Mouse (Mus musculus) MEL (cell line): ENCODE measurements around the gene Rap1gds1. TPM values are rescaled to one million over a fixed set of nuclear protein-coding genes. Genes with fewer than 3 reads are reported as not detected.

Source experiments
- DNase-seq: peaks from one replicate; pipeline ENCODE4 v3.0.0; 2011; ENCODE audit warnings: low read depth, low spot score
- H3K27ac ChIP-seq: 2 replicates; pipeline ENCODE4 v1.5.1; 2012; ENCODE audit warnings: low read depth, mild to moderate bottlenecking, control low read depth, low read length, moderate library complexity; ENCODE audit not compliant: control insufficient read depth
- H3K27me3 ChIP-seq, 2 experiments: fragments of 150-350 bp in 1 of 2; sonication (generic) in 1 of 2; 2 replicates each; pipeline ENCODE4 v1.6.1; 2012; ENCODE audit warnings: low read length in 2 of 2, mild to moderate bottlenecking in 2 of 2, improper control_type of control experiment in 1 of 2, moderate library complexity in 1 of 2; ENCODE audit not compliant: insufficient read depth in 2 of 2, control insufficient read depth in 1 of 2
- H3K36me3 ChIP-seq, 2 experiments: 2 replicates each; pipeline ENCODE4 v1.6.1; 2012 to 2014; ENCODE audit warnings: low read length in 2 of 2, improper control_type of control experiment in 1 of 2, inconsistent platforms in 1 of 2, mild to moderate bottlenecking in 1 of 2; ENCODE audit not compliant: insufficient read depth in 2 of 2, control insufficient read depth in 1 of 2
- H3K4me1 ChIP-seq, 2 experiments: fragments of 150-350 bp in 1 of 2; sonication (generic) in 1 of 2; 2 replicates each; pipeline ENCODE4 v1.6.1; 2012; ENCODE audit warnings: low read length in 2 of 2, improper control_type of control experiment in 1 of 2, mild to moderate bottlenecking in 1 of 2; ENCODE audit not compliant: insufficient read depth in 2 of 2, control insufficient read depth in 1 of 2
- H3K4me3 ChIP-seq, 2 experiments: fragments of 150-350 bp in 1 of 2; sonication (generic) in 1 of 2; 2 replicates each; pipeline ENCODE4 v1.5.1; 2012; ENCODE audit warnings: low read depth in 2 of 2, low read length in 2 of 2, mild to moderate bottlenecking in 2 of 2, moderate library complexity in 2 of 2, control low read depth in 1 of 2, improper control_type of control experiment in 1 of 2; ENCODE audit not compliant: control insufficient read depth in 1 of 2, insufficient read depth in 1 of 2
- H3K79me2 ChIP-seq: 2 replicates; pipeline ENCODE4 v1.6.1; 2012; ENCODE audit warnings: mild to moderate bottlenecking, low read length, moderate library complexity; ENCODE audit not compliant: control insufficient read depth, poor library complexity, insufficient read depth
- H3K9ac ChIP-seq: 2 replicates; pipeline ENCODE4 v1.6.1; 2012; ENCODE audit warnings: low read depth, mild to moderate bottlenecking, control low read depth, low read length, moderate library complexity; ENCODE audit not compliant: control insufficient read depth, poor library complexity, severe bottlenecking
- H3K9me3 ChIP-seq: fragments of 150-350 bp; sonication (generic); replicated peaks from 2 replicates; pipeline ENCODE4 v1.6.1; 2012; ENCODE audit warnings: mild to moderate bottlenecking, low read length, improper control_type of control experiment, moderate library complexity; ENCODE audit not compliant: insufficient read depth
- CHD2 ChIP-seq: IDR thresholded peaks from 2 replicates; pipeline ENCODE4 v1.6.1; 2011; ENCODE audit warnings: low read length, improper control_type of control experiment
- CTCF ChIP-seq, 3 experiments: IDR thresholded peaks in 2 of 3; conservative IDR thresholded peaks in 1 of 3; 2 replicates each; pipeline ENCODE4 v1.5.1; 2011 to 2012; ENCODE audit warnings: low read length in 3 of 3, low read depth in 2 of 3, mild to moderate bottlenecking in 2 of 3, improper control_type of control experiment in 1 of 3, inconsistent platforms in 1 of 3, mixed read lengths in 1 of 3, moderate library complexity in 1 of 3; ENCODE audit not compliant: control insufficient read depth in 1 of 3, insufficient read depth in 1 of 3, poor library complexity in 1 of 3, severe bottlenecking in 1 of 3
- ELF1 ChIP-seq: IDR thresholded peaks from 2 replicates; pipeline ENCODE4 v1.6.1; 2014; ENCODE audit warnings: low read depth, mild to moderate bottlenecking, inconsistent platforms, low read length, improper control_type of control experiment, moderate library complexity
- EP300 ChIP-seq, 2 experiments: IDR thresholded peaks; 2 replicates each; pipeline ENCODE4 v1.6.1; 2011; ENCODE audit warnings: improper control_type of control experiment in 2 of 2, low read length in 2 of 2, low read depth in 1 of 2, mild to moderate bottlenecking in 1 of 2
- GABPA ChIP-seq: IDR thresholded peaks from 2 replicates; pipeline ENCODE4 v1.6.1; 2012; ENCODE audit warnings: low read depth, mild to moderate bottlenecking, inconsistent platforms, low read length, improper control_type of control experiment, moderate library complexity
- HCFC1 ChIP-seq: IDR thresholded peaks from 2 replicates; pipeline ENCODE4 v1.6.1; 2012; ENCODE audit warnings: low read depth, mild to moderate bottlenecking, inconsistent platforms, low read length, improper control_type of control experiment, moderate library complexity
- MAZ ChIP-seq: IDR thresholded peaks from 2 replicates; pipeline ENCODE4 v1.6.1; 2012; ENCODE audit warnings: low read depth, mild to moderate bottlenecking, inconsistent platforms, low read length, improper control_type of control experiment
- MEF2A ChIP-seq: IDR thresholded peaks from 2 replicates; pipeline ENCODE4 v1.6.1; 2014; ENCODE audit warnings: low read depth, mild to moderate bottlenecking, inconsistent platforms, low read length, improper control_type of control experiment; ENCODE audit not compliant: poor library complexity, insufficient replicate concordance, severe bottlenecking; ENCODE audit errors: extremely low read depth
- MYB ChIP-seq: IDR thresholded peaks from 2 replicates; pipeline ENCODE4 v1.6.1; 2011; ENCODE audit warnings: mild to moderate bottlenecking, low read depth, low read length, improper control_type of control experiment
- MYC ChIP-seq: IDR thresholded peaks from 2 replicates; pipeline ENCODE4 v1.6.1; 2011; ENCODE audit warnings: low read depth, mild to moderate bottlenecking, low read length, improper control_type of control experiment, moderate library complexity
- POLR2A ChIP-seq, 2 experiments: IDR thresholded peaks; 2 replicates each; pipeline ENCODE4 v1.6.1; 2011 to 2012; ENCODE audit warnings: low read length in 2 of 2, mild to moderate bottlenecking in 2 of 2, control low read depth in 1 of 2, improper control_type of control experiment in 1 of 2, low read depth in 1 of 2, moderate library complexity in 1 of 2; ENCODE audit not compliant: control insufficient read depth in 1 of 2, insufficient read depth in 1 of 2, poor library complexity in 1 of 2
- POLR2AphosphoS2 ChIP-seq: IDR thresholded peaks from 2 replicates; pipeline ENCODE4 v1.6.1; 2011; ENCODE audit warnings: low read length, improper control_type of control experiment
- SMC3 ChIP-seq: IDR thresholded peaks from 2 replicates; pipeline ENCODE4 v1.6.1; 2011; ENCODE audit warnings: low read depth, low read length, improper control_type of control experiment
- TAL1 ChIP-seq: IDR thresholded peaks from 2 replicates; pipeline ENCODE4 v1.6.1; 2012; ENCODE audit warnings: mild to moderate bottlenecking, inconsistent platforms, low read length, moderate library complexity, mixed read lengths
- TCF12 ChIP-seq: IDR thresholded peaks from 2 replicates; pipeline ENCODE4 v1.6.1; 2014; ENCODE audit warnings: low read depth, mild to moderate bottlenecking, inconsistent platforms, low read length, improper control_type of control experiment, moderate library complexity
- UBTF ChIP-seq: IDR thresholded peaks from 2 replicates; pipeline ENCODE4 v1.6.1; 2012; ENCODE audit warnings: low read depth, mild to moderate bottlenecking, inconsistent platforms, low read length, improper control_type of control experiment, moderate library complexity, borderline replicate concordance; ENCODE audit not compliant: insufficient read depth
- USF1 ChIP-seq: IDR thresholded peaks from 2 replicates; pipeline ENCODE4 v1.6.1; 2014; ENCODE audit warnings: low read depth, mild to moderate bottlenecking, inconsistent platforms, low read length, improper control_type of control experiment, moderate library complexity
- USF2 ChIP-seq, 2 experiments: IDR thresholded peaks; 2 replicates each; pipeline ENCODE4 v1.6.1; 2011 to 2012; ENCODE audit warnings: improper control_type of control experiment in 2 of 2, low read length in 2 of 2, borderline replicate concordance in 1 of 2, inconsistent platforms in 1 of 2, low read depth in 1 of 2, mild to moderate bottlenecking in 1 of 2; ENCODE audit not compliant: insufficient read depth in 1 of 2
- ZMIZ1 ChIP-seq: IDR thresholded peaks from 2 replicates; pipeline ENCODE4 v1.6.1; 2012; ENCODE audit warnings: low read depth, mild to moderate bottlenecking, inconsistent platforms, low read length, improper control_type of control experiment, moderate library complexity
- polyA plus RNA-seq, 2 experiments: library from polyadenylated mRNA; stranded (reverse) in 1 of 2; unstranded in 1 of 2; fragments of >175 nt in 1 of 2; fragments of >200 nt in 1 of 2; gene quantifications; 2 replicates each; pipeline versions ENCODE4 v1.2.1 to v1.2.4; 2012; ENCODE audit warnings: low replicate concordance in 2 of 2, low read depth in 1 of 2; ENCODE audit not compliant: insufficient read length in 2 of 2, insufficient read depth in 1 of 2, missing spikeins in 1 of 2
- total RNA-seq: library from RNA; depleted of rRNA; stranded (reverse); fragments of 300-350 nt; gene quantifications from 2 replicates; pipeline ENCODE4 v1.2.3, GENCODE M21; 2012

Rap1gds1 gene
- total and polyA plus RNA-seq, 3 experiments = 34.7 to 67.2 (median 53.3) TPM

DNA sequence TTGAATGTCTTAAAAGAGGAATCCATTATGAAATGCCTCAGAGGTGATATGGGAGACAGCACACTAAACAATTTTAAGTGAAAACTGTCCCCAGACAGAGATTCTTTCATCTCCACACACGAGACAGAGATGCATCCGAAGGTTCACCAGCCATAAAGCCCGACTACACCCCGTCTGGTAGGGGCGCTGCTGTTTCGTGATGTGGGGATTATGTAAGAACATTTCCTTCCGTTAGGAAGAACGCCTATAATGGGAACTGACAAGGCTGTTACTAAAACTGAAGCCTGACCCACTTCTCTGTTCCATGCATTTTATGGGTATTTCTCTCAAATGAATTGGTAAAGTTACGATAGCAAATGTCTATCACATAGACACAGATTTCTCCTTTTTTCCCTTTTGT is 62.6 kb downstream of the Rap1gds1 start:
- TF ChIP-seq MEF2A (no peak), SMC3 (no peak), POLR2A (IDR thresholded peaks at IDR 0.05; ENCODE audit: control insufficient read depth in 1 of 2, insufficient read depth in 1 of 2, low read depth in 1 of 2, low read length in 2 of 2, poor library complexity in 1 of 2) (no peak), CTCF (IDR thresholded peaks at IDR 0.05 in 2 of 3, conservative IDR thresholded peaks at IDR 0.05 in 1 of 3; ENCODE audit: control insufficient read depth in 1 of 3, insufficient read depth in 1 of 3, low read depth in 2 of 3, low read length in 3 of 3, poor library complexity in 1 of 3, severe bottlenecking in 1 of 3) (no peak), UBTF (no peak), USF2 (IDR thresholded peaks at IDR 0.05; ENCODE audit: borderline replicate concordance in 1 of 2, insufficient read depth in 1 of 2, low read depth in 1 of 2, low read length in 2 of 2) (no peak)
- Histone ChIP-seq H3K36me3 (peaks cover 0 to 9% of the 10 kb centered on the region in 2 experiments; a peak in 2 of 4 replicates), H3K9me3 (no peaks in the 10 kb centered on the region), H3K4me3 (no peak overlapping the region), H3K4me1 (no peaks in the 10 kb centered on the region), H3K79me2 (no peaks in the 10 kb centered on the region), H3K27me3 (no peaks in the 10 kb centered on the region), H3K9ac (no peak overlapping the region), H3K27ac (no peak overlapping the region)
- no peak for DNase-seq

- H3K4me3 ChIP-seq = no peak overlapping the region
Measured at GRCm38 (mm10) chr3:139005669-139006068, 69.3 kb downstream of the Rap1gds1 start.

DNA sequence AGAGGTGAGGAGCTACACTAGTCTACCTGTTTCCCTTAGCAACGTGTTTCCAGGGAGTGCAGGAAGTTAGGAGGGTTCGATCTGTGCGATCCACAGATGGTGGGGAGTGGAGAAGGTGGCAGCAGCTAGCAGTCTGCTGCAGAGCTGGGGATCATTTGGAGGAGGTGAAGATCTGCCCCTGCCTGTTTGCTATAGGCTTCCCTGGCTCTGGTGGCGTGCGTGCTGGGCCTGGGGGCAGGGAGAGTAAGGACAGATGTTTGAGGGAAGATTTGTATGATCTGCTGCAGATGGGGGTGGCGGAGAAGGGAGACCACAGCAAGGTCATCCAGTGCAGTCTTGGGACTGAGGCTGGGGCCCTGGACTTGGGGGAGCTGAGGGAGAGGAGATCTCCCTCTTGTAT is 72.2 kb downstream of the Rap1gds1 start:
- Histone ChIP-seq H3K4me1 (no peaks in the 10 kb centered on the region), H3K36me3 (peaks cover 2 to 6% of the 10 kb centered on the region in 2 experiments; a peak in 2 of 4 replicates), H3K4me3 (no peak overlapping the region), H3K9ac (no peak overlapping the region), H3K79me2 (no peaks in the 10 kb centered on the region), H3K27ac (no peak overlapping the region), H3K27me3 (no peaks in the 10 kb centered on the region), H3K9me3 (no peaks in the 10 kb centered on the region)
- TF ChIP-seq CTCF (IDR thresholded peaks at IDR 0.05 in 2 of 3, conservative IDR thresholded peaks at IDR 0.05 in 1 of 3; ENCODE audit: control insufficient read depth in 1 of 3, insufficient read depth in 1 of 3, low read depth in 2 of 3, low read length in 3 of 3, poor library complexity in 1 of 3, severe bottlenecking in 1 of 3) (no peak), ZMIZ1 (no peak), POLR2AphosphoS2 (no peak), TAL1 (no peak), ELF1 (no peak), MYB (no peak), TCF12 (no peak), USF2 (IDR thresholded peaks at IDR 0.05; ENCODE audit: borderline replicate concordance in 1 of 2, insufficient read depth in 1 of 2, low read depth in 1 of 2, low read length in 2 of 2) (no peak), UBTF (no peak), USF1 (no peak)
- DNase-seq = no peak

More at GRCm38 (mm10) chr3:139005669-139006068, 69.3 kb downstream of the Rap1gds1 start:
- TF ChIP-seq MYC = no peak
- TF ChIP-seq UBTF = no peak
- TF ChIP-seq HCFC1 = no peak
- no peak for TF ChIP-seq CHD2
- TF ChIP-seq EP300 (IDR thresholded peaks at IDR 0.05; ENCODE audit: low read depth in 1 of 2, low read length in 2 of 2) = no peak
- no peak for TF ChIP-seq USF1
- no peak for TF ChIP-seq MAZ
- TF ChIP-seq GABPA = no peak
- TF ChIP-seq, all 39 proteins: peak for 0
- Histone ChIP-seq H3K9ac (no peak overlapping the region), H3K36me3 (peaks cover 2 to 6% of the 10 kb centered on the region in 2 experiments; a peak in 2 of 4 replicates), H3K27me3 (no peaks in the 10 kb centered on the region), H3K79me2 (no peaks in the 10 kb centered on the region), H3K4me1 (no peaks in the 10 kb centered on the region), H3K9me3 (no peaks in the 10 kb centered on the region), H3K27ac (no peak overlapping the region)
- DNase-seq = no peak
